Mouse (Mus musculus) limb, embryonic 14.5 days (tissue): ENCODE data around the gene Hip1r. TPM values are rescaled to one million over a fixed set of nuclear protein-coding genes. Genes with fewer than 3 reads are reported as not detected.

Experiments used
- ATAC-seq: fragments of 200-750 bp; cut with Nextera tagmentation; 2 replicates; pipeline ENCODE4 v1.8.0; 2017; ENCODE audit warnings: low read depth, moderate number of reproducible peaks, moderate TSS enrichment; ENCODE audit not compliant: low FRiP score
- DNase-seq: peaks from one replicate; pipeline ENCODE4 v3.0.0-alpha.2; 2015; ENCODE audit warnings: low spot score
- H3K27ac ChIP-seq: fragments of 300-500 bp; sonication (generic); replicated peaks from 2 replicates; pipeline ENCODE4 v1.5.1; 2014; ENCODE audit warnings: low read depth, mild to moderate bottlenecking, low read length, moderate library complexity, mixed read lengths
- H3K27me3 ChIP-seq: fragments of 300-500 bp; sonication (generic); 2 replicates; pipeline ENCODE4 v1.6.1; 2014; ENCODE audit warnings: low read length, mixed read lengths; ENCODE audit not compliant: control insufficient read depth, insufficient read depth
- H3K36me3 ChIP-seq: fragments of 300-500 bp; sonication (generic); 2 replicates; pipeline ENCODE4 v1.6.1; 2014; ENCODE audit warnings: mild to moderate bottlenecking, low read length, moderate library complexity, mixed read lengths; ENCODE audit not compliant: control insufficient read depth, insufficient read depth
- H3K4me1 ChIP-seq: fragments of 300-500 bp; sonication (generic); 2 replicates; pipeline ENCODE4 v1.6.1; 2014; ENCODE audit warnings: antibody characterized with exemption, low read length, mixed read lengths; ENCODE audit not compliant: control insufficient read depth, insufficient read depth
- H3K4me2 ChIP-seq: fragments of 300-500 bp; sonication (generic); replicated peaks from 2 replicates; pipeline ENCODE4 v1.6.1; 2014; ENCODE audit warnings: low read depth, mild to moderate bottlenecking, low read length, moderate library complexity; ENCODE audit not compliant: severe bottlenecking
- H3K4me3 ChIP-seq: fragments of 300-500 bp; sonication (generic); replicated peaks from 2 replicates; pipeline ENCODE4 v1.5.1; 2014; ENCODE audit warnings: low read length
- H3K9ac ChIP-seq: fragments of 300-500 bp; sonication (generic); 2 replicates; pipeline ENCODE4 v1.6.1; 2014; ENCODE audit warnings: mild to moderate bottlenecking, low read depth, low read length, moderate library complexity; ENCODE audit not compliant: severe bottlenecking
- H3K9me3 ChIP-seq: fragments of 300-500 bp; sonication (generic); 2 replicates; pipeline ENCODE4 v1.6.1; 2016; ENCODE audit warnings: low read length; ENCODE audit not compliant: control insufficient read depth
- POLR2A ChIP-seq: fragments of 200-500 bp; IDR thresholded peaks from 2 replicates; pipeline ENCODE4 v1.8.0; 2012; ENCODE audit warnings: inconsistent platforms, mild to moderate bottlenecking, moderate library complexity, borderline replicate concordance; ENCODE audit not compliant: insufficient read depth, insufficient read length; ENCODE audit errors: extremely low read depth
- WGBS: fragments of 180-500 bp; shearing (Covaris S2); extraction: QIAGEN DNeasy Blood & Tissue Kit; methylation state at CpG from one replicate; pipeline ENCODE4 v1.1.7; 2014; 5-methylcytosine and 5-hydroxymethylcytosine counted together
- polyA plus RNA-seq, 2 experiments: library from polyadenylated mRNA; depleted of rRNA in 1 of 2; stranded (reverse) in 1 of 2; unstranded in 1 of 2; fragments of >200 nt; fragmentation: Nextera tagmentation in 1 of 2; extraction: Ambion mirVana in 1 of 2; gene quantifications; 2 replicates each; pipeline versions ENCODE4 v1.2.1 to v1.2.3; 2012 to 2014

Hip1r gene
- polyA plus RNA-seq, 2 experiments, result 9.9 to 10.6 TPM

GRCm38 (mm10) chr5:123991321-123991720 is 17.9 kb downstream of the Hip1r start:
- Histone ChIP-seq H3K27me3 (no peaks in the 10 kb centered on the region), H3K4me2 (no peak overlapping the region), H3K4me3 (no peak overlapping the region), H3K9me3 (no peaks in the 10 kb centered on the region), H3K36me3 (no peaks in the 10 kb centered on the region), H3K9ac (no peak overlapping the region), H3K27ac (no peak overlapping the region), H3K4me1 (peaks cover 7% of the 10 kb centered on the region; the same call in 1 of the 2 replicates)
- no peak for TF ChIP-seq POLR2A
- no peak for ATAC-seq
- no peak for DNase-seq
- WGBS, result 76% methylated on average over 6 of the region's 6 CpGs

GRCm38 (mm10) chr5:123992193-123992637 is 18.8 kb downstream of the Hip1r start:
- WGBS, result 76% methylated on average over 10 of the region's 10 CpGs
- DNase-seq (no peak), ATAC-seq (no peak)
- Histone ChIP-seq H3K36me3 (no peaks in the 10 kb centered on the region), H3K4me2 (no peak overlapping the region), H3K4me1 (peaks cover 1% of the 10 kb centered on the region; the same call in 1 of the 2 replicates), H3K9ac (no peak overlapping the region), H3K4me3 (no peak overlapping the region), H3K27ac (no peak overlapping the region), H3K9me3 (no peaks in the 10 kb centered on the region), H3K27me3 (no peaks in the 10 kb centered on the region)
- no peak for TF ChIP-seq POLR2A

GRCm38 (mm10) chr5:123992794-123993193 is 19.4 kb downstream of the Hip1r start:
- no peak for TF ChIP-seq POLR2A
- Histone ChIP-seq H3K4me2 (no peak overlapping the region), H3K36me3 (0 out of 2 replicates have a peak, but pooled peaks cover 6% of the 10 kb centered on the region), H3K27me3 (no peaks in the 10 kb centered on the region), H3K9ac (no peak overlapping the region), H3K4me1 (no peaks in the 10 kb centered on the region), H3K9me3 (no peaks in the 10 kb centered on the region), H3K27ac (no peak overlapping the region), H3K4me3 (no peak overlapping the region)
- WGBS, result 30% methylated on average over 5 of the region's 5 CpGs
- ATAC-seq (no peak), DNase-seq (peak; percentile 72)

GRCm38 (mm10) chr5:123993263-123994036 is 20.0 kb downstream of the Hip1r start:
- Histone ChIP-seq H3K4me1 (no peaks in the 10 kb centered on the region), H3K27me3 (no peaks in the 10 kb centered on the region), H3K9ac (no peak overlapping the region), H3K4me2 (no peak overlapping the region), H3K27ac (no peak overlapping the region), H3K36me3 (peaks cover 6% of the 10 kb centered on the region; the same call in 1 of the 2 replicates), H3K9me3 (no peaks in the 10 kb centered on the region), H3K4me3 (no peak overlapping the region)
- no peak for DNase-seq
- no peak for TF ChIP-seq POLR2A
- WGBS, result 72% methylated on average over 7 of the region's 7 CpGs
- ATAC-seq, result no peak; the same call in 1 of the 2 replicates

GRCm38 (mm10) chr5:123994468-123994867 is 21.0 kb downstream of the Hip1r start:
- H3K4me3 ChIP-seq, result no peak overlapping the region

More at GRCm38 (mm10) chr5:123994468-123994867, 21.0 kb downstream of the Hip1r start:
- no peak for DNase-seq
- H3K9me3 ChIP-seq, result no peaks in the 10 kb centered on the region
- ATAC-seq, result no peak
- H3K36me3 ChIP-seq, result peaks cover 6% of the 10 kb centered on the region
- H3K4me2 ChIP-seq, result no peak overlapping the region
- WGBS, result 93% methylated on average over 7 of the region's 7 CpGs
- no peak for TF ChIP-seq POLR2A
- no peak overlapping the region for H3K27ac ChIP-seq
- no peak overlapping the region for H3K9ac ChIP-seq
- H3K4me1 ChIP-seq, result no peaks in the 10 kb centered on the region
- no peaks in the 10 kb centered on the region for H3K27me3 ChIP-seq
